Mouse (Mus musculus) ES-Bruce4 (cell line): Measurements from ENCODE around the gene Nme9.

Experiments
- CTCF ChIP-seq: IDR thresholded peaks from one replicate; pipeline ENCODE4 v1.8.1; 2011; ENCODE audit warnings: low read depth, low read length
- POLR2A ChIP-seq: IDR thresholded peaks from one replicate; pipeline ENCODE4 v1.8.1; 2011; ENCODE audit warnings: low read length; ENCODE audit not compliant: insufficient read depth

- TF ChIP-seq CTCF (no peak), POLR2A (no peak)
Observed at GRCm38 (mm10) chr9:99416809-99417208, 34.5 kb upstream of the Nme9 start.
